Mouse (Mus musculus): ENCODE measurements around the gene Cd3g. TPM values are rescaled to one million over a fixed set of nuclear protein-coding genes. Genes with fewer than 3 reads are reported as not detected.
A peak's percentile ranks its signal among the peaks of the same experiment; 100 is the strongest.
"Not testable (repeated sequence)": the region's sequence is repeated elsewhere in the genome, so short reads cannot be mapped to it uniquely, and the experiment has no call there.

The Cd3g gene
- polyA plus RNA-seq, 1 experiment from 2014 or later, result not detected

DNA sequence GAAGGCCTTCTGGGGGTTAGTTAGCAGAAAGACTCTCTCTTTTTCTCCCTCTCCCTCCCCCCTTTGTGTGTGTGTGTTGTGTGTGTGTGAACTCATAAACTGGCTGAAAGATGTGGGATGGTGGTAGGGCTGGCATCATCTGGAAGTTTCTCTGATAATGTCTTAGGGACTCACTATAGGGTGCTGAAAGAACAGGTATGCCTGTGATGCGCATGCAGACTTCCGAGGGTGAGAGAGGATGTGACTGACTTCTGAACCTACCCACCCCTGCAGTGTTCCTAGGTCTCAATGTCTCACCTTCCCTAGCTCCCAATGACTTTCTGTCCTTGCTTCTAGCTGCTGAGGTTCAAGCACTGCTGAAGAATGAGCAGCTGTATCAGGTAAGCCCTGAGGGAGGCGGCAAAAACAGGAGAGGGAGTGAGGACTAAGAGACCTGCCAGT is 5.5 kb upstream of the Cd3g start:
- H3K4me3 ChIP-seq (replicated peaks), result no peak overlapping the region
- no peak for ATAC-seq (ENCODE audit: low FRiP score)

DNA sequence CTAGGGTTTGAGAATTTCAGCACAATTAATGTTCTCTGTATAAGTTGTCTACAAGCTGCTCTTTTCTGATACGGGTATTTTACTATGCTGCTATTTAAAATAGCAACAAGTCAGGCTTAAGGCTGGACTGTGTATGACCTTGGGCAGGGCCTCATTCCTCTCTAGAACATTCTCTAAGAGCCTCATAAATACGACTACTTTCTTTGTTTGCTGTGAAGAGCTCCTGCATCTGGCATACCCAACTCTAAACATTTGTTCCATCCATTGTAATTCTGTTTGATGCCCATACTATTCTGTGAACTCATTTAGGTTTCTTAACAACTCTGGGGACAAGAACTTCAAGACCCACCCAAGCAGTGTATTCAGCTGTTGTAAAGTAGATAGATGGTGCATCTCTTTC is 2.8 kb upstream of the Cd3g start:
- ATAC-seq (ENCODE audit: low FRiP score), result no peak
- Histone ChIP-seq H3K4me2 (no peak overlapping the region), H3K36me3 (no peaks in the 10 kb centered on the region), H3K9me3 (replicated peaks) (no peaks in the 10 kb centered on the region), H3K4me1 (no peaks in the 10 kb centered on the region), H3K9ac (replicated peaks) (no peak overlapping the region), H3K4me3 (replicated peaks) (no peak overlapping the region), H3K27me3 (replicated peaks) (0 out of 2 replicates have a peak, but pooled peaks cover 7% of the 10 kb centered on the region), H3K27ac (replicated peaks) (no peak overlapping the region)
- 71% methylated on average over 2 of the region's 2 CpGs for WGBS

More for the DNA sequence above, 5.5 kb upstream of the Cd3g start:
- Histone ChIP-seq H3K27ac (replicated peaks) (no peak overlapping the region), H3K27me3 (replicated peaks) (0 out of 2 replicates have a peak, but pooled peaks cover 7% of the 10 kb centered on the region), H3K4me1 (no peaks in the 10 kb centered on the region), H3K9ac (replicated peaks) (no peak overlapping the region), H3K9me3 (replicated peaks) (no peaks in the 10 kb centered on the region), H3K4me2 (no peak overlapping the region), H3K36me3 (no peaks in the 10 kb centered on the region)
- 79% methylated on average over 3 of the region's 3 CpGs for WGBS

GRCm38 (mm10) chr9:44982531-44982930 is 2.3 kb upstream of the Cd3g start:
- no peak overlapping the region for H3K9ac ChIP-seq (replicated peaks)
- H3K27me3 ChIP-seq (replicated peaks), result 0 out of 2 replicates have a peak, but pooled peaks cover 7% of the 10 kb centered on the region
- H3K4me2 ChIP-seq, result no peak overlapping the region
- no peaks in the 10 kb centered on the region for H3K4me1 ChIP-seq
- no peak for ATAC-seq (ENCODE audit: low FRiP score)
- no peaks in the 10 kb centered on the region for H3K9me3 ChIP-seq (replicated peaks)
- H3K27ac ChIP-seq (replicated peaks), result no peak overlapping the region
- WGBS, result 92% methylated on average over 3 of the region's 3 CpGs
- H3K36me3 ChIP-seq, result no peaks in the 10 kb centered on the region
- no peak overlapping the region for H3K4me3 ChIP-seq (replicated peaks)

- no peaks in the 10 kb centered on the region for H3K36me3 ChIP-seq
- WGBS, result 90% methylated on average over 8 of the region's 8 CpGs
- no peaks in the 10 kb centered on the region for H3K4me1 ChIP-seq
Observed at GRCm38 (mm10) chr9:44982081-44982480, 1.9 kb upstream of the Cd3g start.

GRCm38 (mm10) chr9:44981676-44982075 is 1.4 kb upstream of the Cd3g start, which contains the start of gene Cd3d:
Gene Cd3d (plus strand): TSS chr9:44981786.
- Histone ChIP-seq H3K27me3 (replicated peaks) (0 out of 2 replicates have a peak, but pooled peaks cover 10% of the 10 kb centered on the region), H3K9me3 (replicated peaks) (no peaks in the 10 kb centered on the region), H3K36me3 (no peaks in the 10 kb centered on the region), H3K27ac (replicated peaks) (no peak within 1 kb of the TSS), H3K4me2 (no peak within 1 kb of the TSS), H3K4me1 (no peaks in the 10 kb centered on the region), H3K9ac (replicated peaks) (no peak within 1 kb of the TSS), H3K4me3 (replicated peaks) (no peak within 1 kb of the TSS)
- WGBS, result 80% methylated on average over 4 of the region's 4 CpGs
- no peak for ATAC-seq (ENCODE audit: low FRiP score)

More at GRCm38 (mm10) chr9:44982081-44982480, 1.9 kb upstream of the Cd3g start:
- Histone ChIP-seq H3K27me3 (replicated peaks) (0 out of 2 replicates have a peak, but pooled peaks cover 10% of the 10 kb centered on the region), H3K9ac (replicated peaks) (no peak overlapping the region), H3K4me3 (replicated peaks) (no peak overlapping the region), H3K27ac (replicated peaks) (no peak overlapping the region), H3K9me3 (replicated peaks) (no peaks in the 10 kb centered on the region), H3K4me2 (no peak overlapping the region)
- no peak for ATAC-seq (ENCODE audit: low FRiP score)

- no peaks in the 10 kb centered on the region for H3K4me1 ChIP-seq
- 97% methylated on average over 2 of the region's 2 CpGs for WGBS
- no peak for ATAC-seq (ENCODE audit: low FRiP score)
- H3K4me2 ChIP-seq, result no peak overlapping the region
- H3K36me3 ChIP-seq, result no peaks in the 10 kb centered on the region
- H3K9ac ChIP-seq (replicated peaks), result no peak overlapping the region
- H3K27ac ChIP-seq (replicated peaks), result no peak overlapping the region
- H3K9me3 ChIP-seq (replicated peaks), result no peaks in the 10 kb centered on the region
- H3K4me3 ChIP-seq (replicated peaks), result no peak overlapping the region
- H3K27me3 ChIP-seq (replicated peaks), result 0 out of 2 replicates have a peak, but pooled peaks cover 10% of the 10 kb centered on the region
Observed at GRCm38 (mm10) chr9:44981104-44981503, 873 bp upstream of the Cd3g start.

- no peak overlapping the region for H3K4me3 ChIP-seq (replicated peaks)
- H3K27ac ChIP-seq (replicated peaks), result no peak overlapping the region
- H3K9ac ChIP-seq (replicated peaks), result no peak overlapping the region
- 82% methylated on average over 7 of the region's 7 CpGs for WGBS
- H3K27me3 ChIP-seq (replicated peaks), result 0 out of 2 replicates have a peak, but pooled peaks cover 7% of the 10 kb centered on the region
- H3K4me1 ChIP-seq, result no peaks in the 10 kb centered on the region
- no peak overlapping the region for H3K4me2 ChIP-seq
- ATAC-seq (ENCODE audit: low FRiP score), result no peak
- no peaks in the 10 kb centered on the region for H3K9me3 ChIP-seq (replicated peaks)
- no peaks in the 10 kb centered on the region for H3K36me3 ChIP-seq
Observed at GRCm38 (mm10) chr9:44979806-44980205, 425 bp downstream of the Cd3g start.

DNA sequence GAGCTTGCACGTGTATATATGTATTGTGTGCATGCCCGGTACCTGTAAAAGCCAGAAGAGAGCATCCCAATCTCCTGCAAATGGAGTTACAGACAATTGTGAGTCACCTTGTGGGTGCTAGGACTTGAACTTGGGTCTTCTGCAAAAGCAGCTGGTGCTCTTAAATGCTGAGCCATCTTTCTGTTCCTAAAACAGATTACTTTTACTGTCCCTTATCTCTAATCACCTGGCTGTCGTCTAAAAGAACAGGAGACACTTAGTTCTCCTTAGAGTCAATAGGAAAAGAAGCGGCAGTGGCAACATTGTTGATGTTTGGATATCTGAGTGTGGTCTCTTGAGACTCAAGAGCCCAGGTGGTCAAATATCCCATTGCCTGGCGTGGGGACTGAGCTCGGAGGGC is 2.4 kb downstream of the Cd3g start:
- 84% methylated on average over 6 of the region's 6 CpGs for WGBS
- no peaks in the 10 kb centered on the region for H3K9me3 ChIP-seq (replicated peaks)
- H3K36me3 ChIP-seq, result no peaks in the 10 kb centered on the region
- peaks cover 17% of the 10 kb centered on the region for H3K27me3 ChIP-seq (replicated peaks)
- H3K4me1 ChIP-seq, result no peaks in the 10 kb centered on the region
- no peak for ATAC-seq (ENCODE audit: low FRiP score)
- H3K9ac ChIP-seq (replicated peaks), result no peak overlapping the region
- no peak overlapping the region for H3K4me2 ChIP-seq
- no peak overlapping the region for H3K4me3 ChIP-seq (replicated peaks)
- H3K27ac ChIP-seq (replicated peaks), result no peak overlapping the region

- Histone ChIP-seq H3K4me1 (peaks cover 11% of the 10 kb centered on the region), H3K4me2 (no peak overlapping the region), H3K27me3 (replicated peaks) (peaks cover 25% of the 10 kb centered on the region), H3K4me3 (replicated peaks) (no peak overlapping the region), H3K9ac (replicated peaks) (no peak overlapping the region), H3K9me3 (replicated peaks) (no peaks in the 10 kb centered on the region), H3K36me3 (no peaks in the 10 kb centered on the region), H3K27ac (replicated peaks) (no peak overlapping the region)
- no peak for ATAC-seq (ENCODE audit: low FRiP score)
- 91% methylated on average over 1 of the region's 1 CpGs for WGBS
Observed at GRCm38 (mm10) chr9:44969450-44969849, 10.8 kb downstream of the Cd3g start.

DNA sequence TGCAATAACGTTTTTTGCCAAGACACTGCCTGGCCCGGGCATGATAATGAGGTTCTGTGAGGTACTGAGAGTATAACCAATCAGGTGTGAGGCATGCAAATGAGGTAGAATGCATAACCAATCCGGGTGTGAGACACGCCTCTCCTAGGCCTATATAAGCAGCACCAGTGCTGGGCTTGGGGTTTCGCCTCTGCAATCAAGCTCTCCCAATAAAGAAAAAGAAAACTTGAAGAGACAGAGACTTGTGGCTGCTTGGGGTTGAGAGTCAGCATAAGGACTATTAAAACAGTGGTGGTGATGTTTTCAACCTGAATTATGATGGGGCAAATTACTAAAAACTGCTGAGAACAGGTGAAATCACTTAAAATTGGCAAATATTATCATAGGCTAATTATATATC is 12.5 kb downstream of the Cd3g start:
- WGBS, result 87% methylated on average over 5 of the region's 5 CpGs
- not testable (repeated sequence) for H3K36me3 ChIP-seq

DNA sequence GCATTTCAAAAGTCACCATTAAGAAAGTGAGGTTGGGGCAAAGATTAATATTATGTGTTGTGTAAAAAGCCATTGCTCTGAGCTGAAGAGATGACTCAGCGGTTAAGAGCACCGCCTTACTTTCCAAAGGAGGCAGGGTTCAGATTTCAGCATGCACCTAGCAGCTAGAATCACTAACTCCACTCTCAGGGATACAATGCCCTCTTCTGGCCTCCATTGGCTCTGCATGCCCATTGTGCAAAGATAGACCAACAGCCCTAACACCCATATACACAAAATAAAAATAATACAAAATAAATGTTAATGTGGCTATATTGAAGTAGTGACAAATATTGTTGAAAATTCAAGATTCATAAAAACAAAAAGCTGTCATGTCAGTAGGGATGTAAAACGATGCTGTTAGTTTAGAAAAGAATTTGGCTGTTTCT is 13.4 kb downstream of the Cd3g start:
- Histone ChIP-seq H3K4me2 (no peak overlapping the region), H3K27ac (replicated peaks) (no peak overlapping the region), H3K9ac (replicated peaks) (no peak overlapping the region), H3K4me1 (peaks cover 19% of the 10 kb centered on the region), H3K27me3 (replicated peaks) (peaks cover 9% of the 10 kb centered on the region), H3K4me3 (replicated peaks) (no peak overlapping the region), H3K9me3 (replicated peaks) (no peaks in the 10 kb centered on the region), H3K36me3 (peaks cover 9% of the 10 kb centered on the region; the same call in 1 of the 2 replicates)
- ATAC-seq (ENCODE audit: low FRiP score), result no peak
- 22% methylated on average over 3 of the region's 3 CpGs for WGBS

More for the DNA sequence above, 12.5 kb downstream of the Cd3g start:
- not testable (repeated sequence) for H3K9ac ChIP-seq (replicated peaks); H3K4me2 ChIP-seq; H3K27ac ChIP-seq (replicated peaks); H3K4me3 ChIP-seq (replicated peaks); ATAC-seq (ENCODE audit: low FRiP score); H3K9me3 ChIP-seq (replicated peaks)
- Histone ChIP-seq H3K27me3 (replicated peaks) (peaks cover 13% of the 10 kb centered on the region), H3K4me1 (peaks cover 19% of the 10 kb centered on the region)

- ATAC-seq (ENCODE audit: low FRiP score), result peak; percentile 54
- WGBS, result 16% methylated on average over 10 of the region's 10 CpGs
Observed at GRCm38 (mm10) chr9:44965833-44966466, 14.3 kb downstream of the Cd3g start.

More at GRCm38 (mm10) chr9:44965833-44966466, 14.3 kb downstream of the Cd3g start:
- peaks cover 19% of the 10 kb centered on the region for H3K4me1 ChIP-seq
- peak overlapping the region; percentile 70 for H3K27ac ChIP-seq (replicated peaks)
- H3K4me3 ChIP-seq (replicated peaks), result peak overlapping the region; percentile 73
- peak overlapping the region; percentile 86 for H3K4me2 ChIP-seq
- H3K27me3 ChIP-seq (replicated peaks), result peaks cover 6% of the 10 kb centered on the region; the same call in 1 of the 2 replicates
- H3K9me3 ChIP-seq (replicated peaks), result no peaks in the 10 kb centered on the region
- peak overlapping the region; percentile 34 for H3K9ac ChIP-seq (replicated peaks)
- H3K36me3 ChIP-seq, result peaks cover 18% of the 10 kb centered on the region

Data from neural tube, embryonic 15.5 days (tissue).